Mouse (Mus musculus) olfactory bulb, adult 2 months (tissue): ENCODE measurements around the gene Ap3b1.

Source experiments
- CTCF ChIP-seq: fragments of 200-500 bp; IDR thresholded peaks from 2 replicates; pipeline ENCODE4 v1.5.1; 2012; ENCODE audit warnings: low read depth, mild to moderate bottlenecking, low read length, moderate library complexity; ENCODE audit not compliant: insufficient read depth
- POLR2A ChIP-seq: fragments of 200-500 bp; IDR thresholded peaks from 2 replicates; pipeline ENCODE4 v1.6.1; 2012; ENCODE audit warnings: mild to moderate bottlenecking, low read depth, low read length, moderate library complexity; ENCODE audit not compliant: insufficient read depth

DNA sequence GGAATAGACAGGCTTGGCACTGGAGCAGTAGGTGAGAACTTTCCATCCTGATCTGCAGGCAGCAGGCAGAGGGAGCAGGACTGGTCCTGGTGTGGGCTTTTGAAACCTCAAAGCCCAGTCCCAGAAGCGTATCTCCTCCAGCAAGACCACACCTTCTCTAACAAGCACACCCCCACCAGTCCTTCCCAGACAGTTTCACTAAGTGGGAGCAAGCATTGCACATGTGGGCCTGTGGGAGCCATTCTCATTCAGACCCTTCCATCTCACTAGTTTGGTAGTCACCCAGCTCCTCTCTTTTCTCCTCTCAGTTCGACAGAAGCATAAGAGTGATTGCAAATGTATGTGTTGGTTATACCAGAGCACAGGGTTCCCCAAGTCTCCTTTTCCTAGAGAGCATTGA, 5.6 kb downstream of the Ap3b1 start:
- no peak for TF ChIP-seq CTCF
- no peak for TF ChIP-seq POLR2A
